Mouse (Mus musculus): ENCODE results near the gene Alpk1. TPM values are rescaled to one million over a fixed set of nuclear protein-coding genes. Genes with fewer than 3 reads are reported as not detected.

The Alpk1 gene
- polyA plus RNA-seq, 1 experiment from 2014 or later, result 1.1 TPM

- 2% methylated on average over 92 of the region's 92 CpGs for WGBS
- H3K9ac ChIP-seq (ENCODE audit: low read depth, low read length), result no peak within 1 kb of the TSS
- H3K36me3 ChIP-seq (ENCODE audit: control insufficient read depth, insufficient read depth, low read length), result no peaks in the 10 kb centered on the region
- H3K9me3 ChIP-seq (ENCODE audit: control insufficient read depth, low read length), result no peaks in the 10 kb centered on the region
- peak; percentile 61 for DNase-seq (ENCODE audit: low spot score)
- H3K4me3 ChIP-seq (ENCODE audit: low read depth, low read length), result peak within 1 kb of the TSS; percentile 42
- ATAC-seq (replicated peaks; ENCODE audit: low FRiP score), result peak; percentile 19; the same call in 1 of the 2 replicates
- H3K27ac ChIP-seq (ENCODE audit: low read depth, low read length), result no peak within 1 kb of the TSS
- H3K4me2 ChIP-seq, result peak within 1 kb of the TSS; percentile 55
- H3K27me3 ChIP-seq (replicated peaks; ENCODE audit: control insufficient read depth, insufficient read depth, low read length), result peaks cover 94% of the 10 kb centered on the region
- peaks cover 16% of the 10 kb centered on the region for H3K4me1 ChIP-seq (replicated peaks; ENCODE audit: control insufficient read depth, insufficient read depth, low read length)
These were observed 147.0 kb downstream of the Alpk1 start, which contains the start of gene Neurog2 for GRCm38 (mm10) chr3:127633080-127634032. Gene Neurog2 (plus strand): TSS chr3:127633135.

- no peaks in the 10 kb centered on the region for H3K9me3 ChIP-seq (ENCODE audit: control insufficient read depth, low read length)
- 1% methylated on average over 31 of the region's 32 CpGs for WGBS
These were observed 147.8 kb downstream of the Alpk1 start for GRCm38 (mm10) chr3:127632531-127632930.

GRCm38 (mm10) chr3:127631582-127631981 is 148.7 kb downstream of the Alpk1 start:
- Histone ChIP-seq H3K4me3 (ENCODE audit: low read depth, low read length) (no peak overlapping the region), H3K4me1 (replicated peaks; ENCODE audit: control insufficient read depth, insufficient read depth, low read length) (peaks cover 16% of the 10 kb centered on the region), H3K4me2 (no peak overlapping the region), H3K9me3 (ENCODE audit: control insufficient read depth, low read length) (no peaks in the 10 kb centered on the region), H3K9ac (ENCODE audit: low read depth, low read length) (no peak overlapping the region), H3K27ac (ENCODE audit: low read depth, low read length) (no peak overlapping the region), H3K27me3 (replicated peaks; ENCODE audit: control insufficient read depth, insufficient read depth, low read length) (peaks cover 94% of the 10 kb centered on the region), H3K36me3 (ENCODE audit: control insufficient read depth, insufficient read depth, low read length) (no peaks in the 10 kb centered on the region)
- ATAC-seq (replicated peaks; ENCODE audit: low FRiP score) (no peak), DNase-seq (ENCODE audit: low spot score) (no peak)
- 0% methylated on average over 10 of the region's 10 CpGs for WGBS

More at GRCm38 (mm10) chr3:127632531-127632930, 147.8 kb downstream of the Alpk1 start:
- H3K27ac ChIP-seq (ENCODE audit: low read depth, low read length), result no peak overlapping the region
- H3K9ac ChIP-seq (ENCODE audit: low read depth, low read length), result no peak overlapping the region
- H3K4me1 ChIP-seq (replicated peaks; ENCODE audit: control insufficient read depth, insufficient read depth, low read length), result peaks cover 16% of the 10 kb centered on the region
- DNase-seq (ENCODE audit: low spot score) (peak; percentile 47), ATAC-seq (replicated peaks; ENCODE audit: low FRiP score) (peak; percentile 14; the same call in 1 of the 2 replicates)
- peak overlapping the region; percentile 42 for H3K4me3 ChIP-seq (ENCODE audit: low read depth, low read length)
- peaks cover 94% of the 10 kb centered on the region for H3K27me3 ChIP-seq (replicated peaks; ENCODE audit: control insufficient read depth, insufficient read depth, low read length)
- no peaks in the 10 kb centered on the region for H3K36me3 ChIP-seq (ENCODE audit: control insufficient read depth, insufficient read depth, low read length)
- H3K4me2 ChIP-seq, result peak overlapping the region; percentile 55

- Histone ChIP-seq H3K27ac (ENCODE audit: low read depth, low read length) (no peak overlapping the region), H3K9me3 (ENCODE audit: control insufficient read depth, low read length) (no peaks in the 10 kb centered on the region), H3K4me1 (replicated peaks; ENCODE audit: control insufficient read depth, insufficient read depth, low read length) (peaks cover 16% of the 10 kb centered on the region), H3K4me3 (ENCODE audit: low read depth, low read length) (no peak overlapping the region; the same call in 1 of the 2 replicates), H3K36me3 (ENCODE audit: control insufficient read depth, insufficient read depth, low read length) (no peaks in the 10 kb centered on the region), H3K4me2 (no peak overlapping the region), H3K27me3 (replicated peaks; ENCODE audit: control insufficient read depth, insufficient read depth, low read length) (peaks cover 96% of the 10 kb centered on the region), H3K9ac (ENCODE audit: low read depth, low read length) (no peak overlapping the region)
- no peak for ATAC-seq (replicated peaks; ENCODE audit: low FRiP score)
- whole genome bisulfite sequencing, result 6% methylated on average over 17 of the region's 17 CpGs
- no peak for DNase-seq (ENCODE audit: low spot score)
These were observed 149.5 kb downstream of the Alpk1 start for GRCm38 (mm10) chr3:127630735-127631372.

GRCm38 (mm10) chr3:127630190-127630589 is 150.1 kb downstream of the Alpk1 start:
- Histone ChIP-seq H3K9me3 (ENCODE audit: control insufficient read depth, low read length) (no peaks in the 10 kb centered on the region), H3K4me2 (no peak overlapping the region), H3K27me3 (replicated peaks; ENCODE audit: control insufficient read depth, insufficient read depth, low read length) (peaks cover 96% of the 10 kb centered on the region), H3K9ac (ENCODE audit: low read depth, low read length) (no peak overlapping the region), H3K27ac (ENCODE audit: low read depth, low read length) (no peak overlapping the region), H3K4me1 (replicated peaks; ENCODE audit: control insufficient read depth, insufficient read depth, low read length) (peaks cover 16% of the 10 kb centered on the region), H3K36me3 (ENCODE audit: control insufficient read depth, insufficient read depth, low read length) (no peaks in the 10 kb centered on the region), H3K4me3 (ENCODE audit: low read depth, low read length) (no peak overlapping the region)
- ATAC-seq (replicated peaks; ENCODE audit: low FRiP score), result no peak
- 11% methylated on average over 1 of the region's 1 CpGs for WGBS
- no peak for DNase-seq (ENCODE audit: low spot score)

- ATAC-seq (replicated peaks; ENCODE audit: low FRiP score) (no peak), DNase-seq (ENCODE audit: low spot score) (peak; percentile 45)
- Histone ChIP-seq H3K9ac (ENCODE audit: low read depth, low read length) (no peak overlapping the region), H3K4me1 (replicated peaks; ENCODE audit: control insufficient read depth, insufficient read depth, low read length) (peaks cover 6% of the 10 kb centered on the region), H3K4me3 (ENCODE audit: low read depth, low read length) (no peak overlapping the region), H3K27me3 (replicated peaks; ENCODE audit: control insufficient read depth, insufficient read depth, low read length) (peaks cover 83% of the 10 kb centered on the region), H3K9me3 (ENCODE audit: control insufficient read depth, low read length) (no peaks in the 10 kb centered on the region), H3K4me2 (no peak overlapping the region), H3K36me3 (ENCODE audit: control insufficient read depth, insufficient read depth, low read length) (no peaks in the 10 kb centered on the region), H3K27ac (ENCODE audit: low read depth, low read length) (no peak overlapping the region)
- whole genome bisulfite sequencing, result 4% methylated on average over 37 of the region's 37 CpGs
These were observed 151.8 kb downstream of the Alpk1 start for GRCm38 (mm10) chr3:127628311-127629184.

- Histone ChIP-seq H3K9ac (ENCODE audit: low read depth, low read length) (no peak overlapping the region), H3K36me3 (ENCODE audit: control insufficient read depth, insufficient read depth, low read length) (no peaks in the 10 kb centered on the region), H3K4me2 (no peak overlapping the region), H3K4me1 (replicated peaks; ENCODE audit: control insufficient read depth, insufficient read depth, low read length) (0 out of 2 replicates have a peak, but pooled peaks cover 2% of the 10 kb centered on the region), H3K27me3 (replicated peaks; ENCODE audit: control insufficient read depth, insufficient read depth, low read length) (peaks cover 77% of the 10 kb centered on the region), H3K4me3 (ENCODE audit: low read depth, low read length) (no peak overlapping the region), H3K27ac (ENCODE audit: low read depth, low read length) (no peak overlapping the region), H3K9me3 (ENCODE audit: control insufficient read depth, low read length) (no peaks in the 10 kb centered on the region)
- DNase-seq (ENCODE audit: low spot score) (no peak), ATAC-seq (replicated peaks; ENCODE audit: low FRiP score) (no peak)
- WGBS, result 0% methylated on average over 9 of the region's 9 CpGs
These were observed 152.4 kb downstream of the Alpk1 start for GRCm38 (mm10) chr3:127627956-127628310.
